Mouse (Mus musculus) layer of hippocampus, postnatal 25 days (tissue): ENCODE measurements around the gene Ankrd50. TPM values are rescaled to one million over a fixed set of nuclear protein-coding genes. Genes with fewer than 3 reads are reported as not detected.
A peak's percentile ranks its signal among the peaks of the same experiment; 100 is the strongest.

Experiments used
- DNase-seq, 2 experiments: peaks; one replicate each; pipeline ENCODE4 v3.0.0; 2022; ENCODE audit warnings: mixed read lengths in 2 of 2, low spot score in 1 of 2; ENCODE audit errors: extremely low spot score in 1 of 2
- total RNA-seq, 2 experiments: library from RNA; stranded (reverse); gene quantifications; 2 replicates each; pipeline ENCODE4 v1.2.3; 2021

Ankrd50 gene
- 10 to 100 TPM; 53.3 to 56.7 TPM for total RNA-seq

GRCm38 (mm10) chr3:38484191-38485106, at the start of gene Ankrd50:
Gene Ankrd50 (minus strand): TSS chr3:38484844.
- DNase-seq: peak; percentile 88 to 94

- DNase-seq: no peak
Observed at GRCm38 (mm10) chr3:38534245-38534644, 49.6 kb upstream of the Ankrd50 start.

- DNase-seq: no peak
Observed at GRCm38 (mm10) chr3:38520426-38520825, 35.8 kb upstream of the Ankrd50 start.

GRCm38 (mm10) chr3:38519971-38520370, 35.3 kb upstream of the Ankrd50 start:
- no peak for DNase-seq

- no peak for DNase-seq
Observed at GRCm38 (mm10) chr3:38503606-38504005, 19.0 kb upstream of the Ankrd50 start.

GRCm38 (mm10) chr3:38502156-38502555, 17.5 kb upstream of the Ankrd50 start:
- no peak for DNase-seq

GRCm38 (mm10) chr3:38501739-38502138, 17.1 kb upstream of the Ankrd50 start:
- no peak for DNase-seq

- no peak for DNase-seq
Observed at GRCm38 (mm10) chr3:38501316-38501715, 16.7 kb upstream of the Ankrd50 start.

GRCm38 (mm10) chr3:38498561-38498960, 13.9 kb upstream of the Ankrd50 start:
- no peak for DNase-seq

- DNase-seq: no peak
Observed at GRCm38 (mm10) chr3:38496795-38497385, 12.2 kb upstream of the Ankrd50 start.

- no peak for DNase-seq
Observed at GRCm38 (mm10) chr3:38491702-38492101, 7.1 kb upstream of the Ankrd50 start.

GRCm38 (mm10) chr3:38491236-38491635, 6.6 kb upstream of the Ankrd50 start:
- no peak for DNase-seq

GRCm38 (mm10) chr3:38490720-38491119, 6.1 kb upstream of the Ankrd50 start:
- DNase-seq: no peak

GRCm38 (mm10) chr3:38485107-38485545, 482 bp upstream of the Ankrd50 start:
- no peak for DNase-seq

GRCm38 (mm10) chr3:38483551-38483950, 1.1 kb downstream of the Ankrd50 start:
- no peak for DNase-seq

- peak in 1 of 2 experiments; percentile 8 for DNase-seq
Observed at GRCm38 (mm10) chr3:38482749-38483148, 1.9 kb downstream of the Ankrd50 start.

- no peak for DNase-seq
Observed at GRCm38 (mm10) chr3:38481106-38481505, 3.5 kb downstream of the Ankrd50 start.

GRCm38 (mm10) chr3:38477936-38478335, 6.7 kb downstream of the Ankrd50 start:
- no peak for DNase-seq

- no peak for DNase-seq
Observed at GRCm38 (mm10) chr3:38475587-38475986, 9.1 kb downstream of the Ankrd50 start.

GRCm38 (mm10) chr3:38473138-38473537, 11.5 kb downstream of the Ankrd50 start:
- no peak for DNase-seq

- no peak for DNase-seq
Observed at GRCm38 (mm10) chr3:38471516-38471915, 13.1 kb downstream of the Ankrd50 start.

- DNase-seq: no peak
Observed at GRCm38 (mm10) chr3:38468131-38468530, 16.5 kb downstream of the Ankrd50 start.
